In genomic region chr4:149247156-149247633, GRCm38 (mm10) we compare ENCODE assay signal across 12 mouse cellular contexts.
DNase-seq lines count a peak whose midpoint lies in the region; ATAC-seq lines count a peak whose summit lies in the region.
"Had no signal": no experiment of that assay in that cellular context is flagged by ENCODE, and none has a peak within 500 bp of the region (broad histone marks: within the 10 kb centered on the region; RNA-seq: fewer than 3 reads in every experiment).

No protein-coding gene starts in this region.

- 31% methylated on average over 8 of the region's 8 CpGs for WGBS in forebrain, embryonic 11.5 days
- 15% methylated on average over 8 of the region's 8 CpGs for WGBS in hindbrain, embryonic 16.5 days
- 15% methylated on average over 8 of the region's 8 CpGs for WGBS in neural tube, embryonic 14.5 days

- H3K4me2 ChIP-seq in forebrain, embryonic 11.5 days (ENCODE audit: low read depth, low read length, severe bottlenecking), result no peak overlapping the region
- H3K4me2 ChIP-seq in hindbrain, embryonic 16.5 days (ENCODE audit: low read length), result no peak overlapping the region; the same call in 1 of the 2 replicates
- no peak overlapping the region for H3K4me2 ChIP-seq in neural tube, embryonic 14.5 days (ENCODE audit: low read depth, low read length)
- H3K4me2 ChIP-seq: heart, embryonic 11.5 days had no signal

- no peaks in the 10 kb centered on the region for H3K9me3 ChIP-seq in forebrain, embryonic 11.5 days (ENCODE audit: control insufficient read depth, low read length)
- no peaks in the 10 kb centered on the region for H3K9me3 ChIP-seq in hindbrain, embryonic 16.5 days (ENCODE audit: control insufficient read depth, low read length)
- H3K9me3 ChIP-seq in neural tube, embryonic 14.5 days (ENCODE audit: control insufficient read depth, low read length), result no peaks in the 10 kb centered on the region

- peaks cover 8% of the 10 kb centered on the region for H3K36me3 ChIP-seq in forebrain, embryonic 11.5 days (ENCODE audit: control insufficient read depth, insufficient read depth, low read length)
- H3K36me3 ChIP-seq in hindbrain, embryonic 16.5 days (ENCODE audit: control insufficient read depth, insufficient read depth, low read length), result peaks cover 37% of the 10 kb centered on the region
- peaks cover 55% of the 10 kb centered on the region for H3K36me3 ChIP-seq in neural tube, embryonic 14.5 days (ENCODE audit: control insufficient read depth, insufficient read depth, low read length)

- H3K4me3 ChIP-seq in forebrain, embryonic 11.5 days (ENCODE audit: low read depth, low read length), result no peak overlapping the region
- no peak overlapping the region for H3K4me3 ChIP-seq in hindbrain, embryonic 16.5 days (ENCODE audit: low read length)
- no peak overlapping the region for H3K4me3 ChIP-seq in neural tube, embryonic 14.5 days (ENCODE audit: low read depth, low read length)
- H3K4me3 ChIP-seq: myocyte had no signal

- H3K9ac ChIP-seq in forebrain, embryonic 11.5 days (ENCODE audit: low read length), result no peak overlapping the region
- no peak overlapping the region for H3K9ac ChIP-seq in hindbrain, embryonic 16.5 days (ENCODE audit: low read depth, low read length)
- no peak overlapping the region for H3K9ac ChIP-seq in neural tube, embryonic 14.5 days (replicated peaks; ENCODE audit: low read depth, low read length)
- H3K9ac ChIP-seq: liver, postnatal 0 days had no signal

- ATAC-seq in forebrain, embryonic 11.5 days (replicated peaks; ENCODE audit: low FRiP score), result peak; percentile 63; the same call in 1 of the 2 replicates
- peak; percentile 79 for ATAC-seq in hindbrain, embryonic 16.5 days
- no peak for ATAC-seq in neural tube, embryonic 14.5 days (ENCODE audit: low read depth)
- no peak for ATAC-seq in megakaryocyte progenitor cell, adult 5-6 weeks (replicated peaks; ENCODE audit: poor library complexity)
- ATAC-seq: liver, postnatal 0 days had no signal

- peak overlapping the region; percentile 87 for H3K27ac ChIP-seq in forebrain, embryonic 11.5 days (ENCODE audit: low read depth, low read length)
- peak overlapping the region; percentile 52 for H3K27ac ChIP-seq in hindbrain, embryonic 16.5 days (ENCODE audit: low read depth, low read length)
- H3K27ac ChIP-seq in neural tube, embryonic 14.5 days (ENCODE audit: low read depth, low read length), result peak overlapping the region; percentile 49

- H3K4me1 ChIP-seq in forebrain, embryonic 11.5 days (replicated peaks; ENCODE audit: control insufficient read depth, insufficient read depth, low read length), result no peaks in the 10 kb centered on the region
- H3K4me1 ChIP-seq in hindbrain, embryonic 16.5 days (ENCODE audit: control insufficient read depth, insufficient read depth, low read depth, low read length), result peaks cover 4% of the 10 kb centered on the region
- H3K4me1 ChIP-seq in neural tube, embryonic 14.5 days (ENCODE audit: control insufficient read depth, insufficient read depth, low read length), result peaks cover 5% of the 10 kb centered on the region; the same call in 1 of the 2 replicates

- H3K27me3 ChIP-seq in forebrain, embryonic 11.5 days (ENCODE audit: control insufficient read depth, insufficient read depth, low read length), result no peaks in the 10 kb centered on the region
- H3K27me3 ChIP-seq in hindbrain, embryonic 16.5 days (replicated peaks; ENCODE audit: control insufficient read depth, insufficient read depth, low read length), result no peaks in the 10 kb centered on the region
- no peaks in the 10 kb centered on the region for H3K27me3 ChIP-seq in neural tube, embryonic 14.5 days (ENCODE audit: control insufficient read depth, insufficient read depth, low read length)

- DNase-seq in left cerebral cortex, postnatal 4 days, result peak; percentile 16
- no peak for DNase-seq in left cerebral cortex, adult 11 months (ENCODE audit: low spot score)
- no peak for DNase-seq in forebrain, embryonic 11.5 days (ENCODE audit: low spot score)
- no peak for DNase-seq in gastrocnemius, adult 18-20 months (ENCODE audit: low spot score)
- DNase-seq in gastrocnemius, postnatal 14 days, result no peak
- DNase-seq: kidney, adult 11 months; liver, postnatal 0 days had no signal

- intact Hi-C loops in left cerebral cortex, postnatal 4 days (cut with DNase I), result no loop called here
- intact Hi-C loops in gastrocnemius, postnatal 14 days (cut with DNase I; ENCODE audit: low total_unique reads), result no loop called here

Comparison
In these comparisons a context has a peak if more than half of its experiments do, and no peak if none do; other contexts are left out.
1. ATAC-seq: peak in forebrain, embryonic 11.5 days (single experiment) and hindbrain, embryonic 16.5 days (single experiment); none in neural tube, embryonic 14.5 days (single experiment) and megakaryocyte progenitor cell, adult 5-6 weeks (single experiment).
2. Peak in every context shown above with its lines, with median percentiles within 50 percentile points of each other: H3K27ac ChIP-seq.